Mouse (Mus musculus): ENCODE measurements around the gene Mettl15. TPM values are rescaled to one million over a fixed set of nuclear protein-coding genes. Genes with fewer than 3 reads are reported as not detected.
"Not testable (repeated sequence)": the region's sequence is repeated elsewhere in the genome, so short reads cannot be mapped to it uniquely, and the experiment has no call there.

Gene Mettl15
- polyA plus RNA-seq, 1 experiment from 2014 or later = 14.1 TPM

- H3K27me3 ChIP-seq (replicated peaks) = no peaks in the 10 kb centered on the region
- H3K27ac ChIP-seq (replicated peaks) = no peak overlapping the region
- no peak overlapping the region for H3K4me3 ChIP-seq
- no peaks in the 10 kb centered on the region for H3K9me3 ChIP-seq
- no peak for ATAC-seq (ENCODE audit: extremely low read depth, insufficient number of reproducible peaks, low FRiP score, low TSS enrichment)
- no peak overlapping the region for H3K9ac ChIP-seq
- no peak overlapping the region for H3K4me2 ChIP-seq
- H3K36me3 ChIP-seq = no peaks in the 10 kb centered on the region
- 93% methylated on average over 1 of the region's 1 CpGs for WGBS
- peaks cover 3% of the 10 kb centered on the region; the same call in 1 of the 2 replicates for H3K4me1 ChIP-seq
Measured at GRCm38 (mm10) chr2:109273098-109273497, 7.5 kb downstream of the Mettl15 start.

DNA sequence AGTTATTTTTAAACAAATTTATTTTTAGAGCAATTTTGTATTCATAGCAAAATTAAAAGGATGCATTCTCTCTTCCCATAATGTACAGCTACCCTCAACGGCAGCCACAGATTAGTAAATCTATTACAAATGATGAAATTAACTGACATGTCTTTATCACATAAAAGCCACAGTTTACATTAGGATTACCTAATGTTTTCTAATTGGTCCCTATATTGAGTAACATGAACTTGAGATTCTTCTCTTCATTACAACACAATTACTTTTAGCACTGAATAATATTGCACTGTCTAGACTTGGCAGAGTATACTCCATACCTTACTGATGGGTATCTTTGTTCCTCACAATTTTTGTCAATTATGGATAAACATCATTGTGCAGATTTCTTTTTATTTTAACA is 17.8 kb downstream of the Mettl15 start:
- no peaks in the 10 kb centered on the region for H3K36me3 ChIP-seq
- no peak overlapping the region for H3K27ac ChIP-seq (replicated peaks)
- H3K4me1 ChIP-seq = no peaks in the 10 kb centered on the region
- no peaks in the 10 kb centered on the region for H3K27me3 ChIP-seq (replicated peaks)
- H3K9ac ChIP-seq = no peak overlapping the region
- WGBS = 80% methylated on average over 1 of the region's 1 CpGs
- H3K4me2 ChIP-seq = no peak overlapping the region
- no peak for ATAC-seq (ENCODE audit: extremely low read depth, insufficient number of reproducible peaks, low FRiP score, low TSS enrichment)
- H3K4me3 ChIP-seq = no peak overlapping the region
- no peaks in the 10 kb centered on the region for H3K9me3 ChIP-seq

DNA sequence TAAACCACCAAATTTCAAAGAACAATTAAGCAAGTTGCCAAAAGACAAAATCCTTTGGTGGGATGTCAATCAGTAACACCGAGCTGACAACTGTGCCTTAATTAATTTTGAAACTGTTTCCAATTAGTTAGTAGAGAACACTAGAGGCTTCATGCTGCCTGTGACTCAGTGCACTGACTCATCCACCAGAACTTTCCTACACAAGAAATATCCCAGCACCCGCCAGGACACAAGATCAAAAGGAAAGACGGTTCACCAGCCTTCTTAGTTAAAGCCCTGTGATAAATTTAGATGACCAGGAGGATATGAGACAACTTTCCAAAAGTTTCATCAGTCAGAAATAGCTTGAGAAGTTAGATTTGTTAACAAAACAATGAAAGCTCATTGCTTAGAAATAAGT is 38.6 kb downstream of the Mettl15 start:
- no peak overlapping the region for H3K27ac ChIP-seq (replicated peaks)
- H3K27me3 ChIP-seq (replicated peaks) = no peaks in the 10 kb centered on the region
- no peak for ATAC-seq (ENCODE audit: extremely low read depth, insufficient number of reproducible peaks, low FRiP score, low TSS enrichment)
- 51% methylated on average over 3 of the region's 3 CpGs for WGBS
- H3K4me2 ChIP-seq = no peak overlapping the region
- no peak overlapping the region for H3K9ac ChIP-seq
- H3K36me3 ChIP-seq = no peaks in the 10 kb centered on the region
- no peak overlapping the region for H3K4me3 ChIP-seq
- H3K4me1 ChIP-seq = no peaks in the 10 kb centered on the region
- no peaks in the 10 kb centered on the region for H3K9me3 ChIP-seq

- no peak overlapping the region for H3K4me2 ChIP-seq
- no peak overlapping the region for H3K4me3 ChIP-seq
- no peak overlapping the region for H3K27ac ChIP-seq (replicated peaks)
- H3K36me3 ChIP-seq = no peaks in the 10 kb centered on the region
- no peaks in the 10 kb centered on the region for H3K27me3 ChIP-seq (replicated peaks)
- WGBS = 68% methylated on average over 1 of the region's 1 CpGs
- ATAC-seq (ENCODE audit: extremely low read depth, insufficient number of reproducible peaks, low FRiP score, low TSS enrichment) = no peak
- H3K9me3 ChIP-seq = no peaks in the 10 kb centered on the region
- no peaks in the 10 kb centered on the region for H3K4me1 ChIP-seq
- H3K9ac ChIP-seq = no peak overlapping the region
Measured at GRCm38 (mm10) chr2:109235741-109236140, 44.8 kb downstream of the Mettl15 start.

DNA sequence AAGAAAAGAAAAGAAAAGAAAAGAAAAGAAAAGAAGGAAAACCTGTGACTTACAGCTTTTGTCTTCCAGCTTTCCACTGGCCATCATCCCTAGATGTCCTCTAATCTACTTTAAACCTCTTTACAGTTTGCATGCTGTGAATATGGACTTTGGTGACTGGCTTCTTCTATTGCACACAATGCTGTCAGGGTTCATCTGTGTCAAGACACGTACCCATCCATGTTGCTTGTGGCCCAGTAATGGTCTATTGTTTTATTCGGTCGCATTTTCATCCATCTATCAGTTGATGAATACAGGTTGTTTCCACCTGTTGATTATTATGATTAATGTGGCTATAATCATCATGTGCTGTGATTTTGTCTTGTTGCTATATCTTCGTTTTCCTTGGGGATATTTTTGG is 46.7 kb downstream of the Mettl15 start:
- Histone ChIP-seq H3K36me3 (no peaks in the 10 kb centered on the region), H3K9ac (no peak overlapping the region), H3K9me3 (no peaks in the 10 kb centered on the region), H3K4me1 (no peaks in the 10 kb centered on the region), H3K27me3 (replicated peaks) (no peaks in the 10 kb centered on the region), H3K4me2 (no peak overlapping the region), H3K27ac (replicated peaks) (no peak overlapping the region), H3K4me3 (no peak overlapping the region)
- 75% methylated on average over 4 of the region's 4 CpGs for WGBS
- ATAC-seq (ENCODE audit: extremely low read depth, insufficient number of reproducible peaks, low FRiP score, low TSS enrichment) = no peak

DNA sequence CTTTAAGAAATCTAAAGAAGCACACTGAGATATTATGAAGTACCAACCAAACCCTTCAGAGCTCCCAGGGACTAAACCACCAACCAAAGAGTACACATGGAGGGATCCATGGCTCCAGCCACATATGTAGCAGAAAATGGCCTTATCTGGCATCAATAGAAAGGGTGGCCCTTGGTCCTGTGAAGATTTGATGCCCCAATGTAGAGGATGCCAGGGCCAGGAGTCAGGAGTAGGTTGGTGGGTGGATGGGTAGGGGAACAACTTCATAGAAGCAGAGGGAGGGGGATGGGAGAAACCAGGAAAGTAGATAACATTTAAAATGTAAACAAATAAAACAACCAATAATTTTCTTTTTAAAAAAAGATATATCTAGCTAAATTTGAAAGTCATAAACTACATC is 50.1 kb downstream of the Mettl15 start:
- no peaks in the 10 kb centered on the region for H3K4me1 ChIP-seq
- H3K27me3 ChIP-seq (replicated peaks) = no peaks in the 10 kb centered on the region
- H3K4me2 ChIP-seq = no peak overlapping the region
- ATAC-seq (ENCODE audit: extremely low read depth, insufficient number of reproducible peaks, low FRiP score, low TSS enrichment) = no peak
- no peak overlapping the region for H3K27ac ChIP-seq (replicated peaks)
- H3K36me3 ChIP-seq = no peaks in the 10 kb centered on the region
- no peaks in the 10 kb centered on the region for H3K9me3 ChIP-seq
- no peak overlapping the region for H3K4me3 ChIP-seq
- no peak overlapping the region for H3K9ac ChIP-seq

- no peak for ATAC-seq (ENCODE audit: extremely low read depth, insufficient number of reproducible peaks, low FRiP score, low TSS enrichment)
- no peaks in the 10 kb centered on the region for H3K27me3 ChIP-seq (replicated peaks)
- no peaks in the 10 kb centered on the region for H3K36me3 ChIP-seq
- no peaks in the 10 kb centered on the region for H3K4me1 ChIP-seq
- H3K9ac ChIP-seq = no peak overlapping the region
- no peak overlapping the region for H3K27ac ChIP-seq (replicated peaks)
- H3K4me3 ChIP-seq = no peak overlapping the region
- no peaks in the 10 kb centered on the region for H3K9me3 ChIP-seq
- no peak overlapping the region for H3K4me2 ChIP-seq
- WGBS = 73% methylated on average over 3 of the region's 3 CpGs
Measured at GRCm38 (mm10) chr2:109227196-109227595, 53.4 kb downstream of the Mettl15 start.

DNA sequence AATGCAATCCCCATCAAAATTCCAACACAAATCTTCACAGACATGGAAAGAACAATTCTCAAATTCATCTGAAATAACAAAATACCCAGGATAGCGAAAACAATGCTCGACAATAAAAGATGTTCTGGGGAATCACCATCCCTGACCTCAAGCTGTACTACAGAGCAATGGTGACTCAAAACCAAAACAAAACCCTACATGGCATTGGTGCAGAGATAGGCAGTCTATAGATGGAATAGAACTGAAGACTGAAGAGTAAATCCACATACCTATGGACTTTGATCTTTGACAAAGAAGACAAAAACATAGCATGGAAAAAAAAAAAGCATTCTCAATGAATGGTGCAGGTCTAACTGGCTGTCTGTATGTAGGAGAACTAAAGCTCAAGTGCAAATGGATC is 59.1 kb downstream of the Mettl15 start:
- H3K27ac ChIP-seq (replicated peaks) = no peak overlapping the region
- no peaks in the 10 kb centered on the region for H3K36me3 ChIP-seq
- H3K4me3 ChIP-seq = no peak overlapping the region
- no peaks in the 10 kb centered on the region for H3K9me3 ChIP-seq
- WGBS = 75% methylated on average over 2 of the region's 2 CpGs
- no peaks in the 10 kb centered on the region for H3K27me3 ChIP-seq (replicated peaks)
- no peak overlapping the region for H3K4me2 ChIP-seq
- H3K4me1 ChIP-seq = no peaks in the 10 kb centered on the region
- H3K9ac ChIP-seq = no peak overlapping the region
- ATAC-seq (ENCODE audit: extremely low read depth, insufficient number of reproducible peaks, low FRiP score, low TSS enrichment) = no peak

DNA sequence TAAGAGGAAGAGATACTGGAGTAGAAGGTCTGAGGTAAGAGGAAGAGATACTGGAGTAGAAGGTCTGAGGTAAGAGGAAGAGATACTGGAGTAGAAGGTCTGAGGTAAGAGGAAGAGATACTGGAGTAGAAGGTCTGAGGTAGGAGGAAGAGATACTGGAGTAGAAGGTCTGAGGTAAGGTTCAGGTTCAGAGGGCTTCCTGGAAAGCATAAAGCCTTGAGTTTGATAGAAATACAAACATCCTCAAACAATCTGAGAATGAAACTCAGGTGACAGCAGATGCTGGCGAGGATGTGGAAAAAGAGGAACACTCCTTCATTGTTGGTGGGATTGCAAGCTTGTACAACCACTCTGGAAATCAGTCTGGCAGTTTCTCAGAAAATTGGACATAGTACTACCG is 63.9 kb downstream of the Mettl15 start:
- not testable (repeated sequence) for H3K4me2 ChIP-seq; H3K27me3 ChIP-seq (replicated peaks); H3K4me3 ChIP-seq; H3K9ac ChIP-seq; H3K9me3 ChIP-seq; H3K36me3 ChIP-seq; H3K4me1 ChIP-seq; H3K27ac ChIP-seq (replicated peaks); ATAC-seq (ENCODE audit: extremely low read depth, insufficient number of reproducible peaks, low FRiP score, low TSS enrichment)
- WGBS = 81% methylated on average over 2 of the region's 2 CpGs

DNA sequence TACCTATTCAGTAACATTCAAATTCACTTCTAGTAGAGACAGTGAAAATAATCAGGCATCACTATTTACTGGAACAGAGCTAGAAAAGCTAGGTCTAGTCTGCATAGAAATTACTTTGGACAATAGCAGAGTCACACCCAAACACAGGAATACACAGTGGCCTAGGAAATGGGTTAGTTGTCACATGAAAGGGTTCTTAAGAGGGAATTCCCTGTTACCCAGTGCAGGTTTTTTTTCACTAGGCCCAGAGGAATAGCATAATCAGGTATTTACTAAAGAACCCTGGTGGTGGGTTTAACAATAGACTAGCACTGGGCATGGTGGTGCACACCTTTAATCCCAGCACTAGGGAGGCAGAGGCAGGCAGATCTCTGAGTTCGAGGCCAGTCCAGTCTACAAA is 69.9 kb downstream of the Mettl15 start:
- not testable (repeated sequence) for H3K4me3 ChIP-seq; H3K9me3 ChIP-seq; H3K27ac ChIP-seq (replicated peaks); H3K36me3 ChIP-seq; ATAC-seq (ENCODE audit: extremely low read depth, insufficient number of reproducible peaks, low FRiP score, low TSS enrichment); H3K27me3 ChIP-seq (replicated peaks); H3K4me2 ChIP-seq; H3K4me1 ChIP-seq; H3K9ac ChIP-seq
- 63% methylated on average over 1 of the region's 1 CpGs for WGBS

DNA sequence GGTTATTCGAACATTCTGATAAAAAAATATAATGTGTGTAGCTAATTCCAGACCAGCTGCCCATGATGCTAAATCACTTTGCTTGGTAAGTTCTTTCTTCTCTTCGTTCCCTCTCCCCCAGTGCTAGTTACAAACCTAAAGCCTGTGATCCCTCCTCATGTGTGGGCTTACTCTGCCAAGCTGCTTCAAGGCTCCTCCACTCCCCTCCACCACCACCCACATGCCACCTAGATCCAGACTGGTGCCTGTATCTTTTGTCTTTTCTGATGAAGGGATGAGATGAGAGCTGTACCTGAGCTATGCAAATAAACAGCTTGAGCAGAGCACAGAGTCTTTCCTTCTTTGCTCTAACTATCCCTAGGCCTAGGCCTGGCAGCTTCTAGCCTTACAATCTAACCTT is 72.5 kb downstream of the Mettl15 start:
- no peak for ATAC-seq (ENCODE audit: extremely low read depth, insufficient number of reproducible peaks, low FRiP score, low TSS enrichment)

GRCm38 (mm10) chr2:109182993-109183392 is 97.6 kb downstream of the Mettl15 start:
- Histone ChIP-seq H3K27ac (replicated peaks) (no peak overlapping the region), H3K36me3 (no peaks in the 10 kb centered on the region), H3K4me2 (no peak overlapping the region), H3K4me1 (no peaks in the 10 kb centered on the region), H3K9ac (no peak overlapping the region), H3K4me3 (no peak overlapping the region), H3K9me3 (no peaks in the 10 kb centered on the region), H3K27me3 (replicated peaks) (no peaks in the 10 kb centered on the region)
- WGBS = 61% methylated on average over 3 of the region's 3 CpGs
- no peak for ATAC-seq (ENCODE audit: extremely low read depth, insufficient number of reproducible peaks, low FRiP score, low TSS enrichment)

More for the DNA sequence above, 72.5 kb downstream of the Mettl15 start:
- Histone ChIP-seq H3K4me2 (no peak overlapping the region), H3K36me3 (no peaks in the 10 kb centered on the region), H3K4me3 (no peak overlapping the region), H3K27me3 (replicated peaks) (no peaks in the 10 kb centered on the region), H3K9ac (no peak overlapping the region), H3K27ac (replicated peaks) (no peak overlapping the region), H3K4me1 (no peaks in the 10 kb centered on the region), H3K9me3 (no peaks in the 10 kb centered on the region)
- WGBS = 68% methylated on average over 2 of the region's 2 CpGs

DNA sequence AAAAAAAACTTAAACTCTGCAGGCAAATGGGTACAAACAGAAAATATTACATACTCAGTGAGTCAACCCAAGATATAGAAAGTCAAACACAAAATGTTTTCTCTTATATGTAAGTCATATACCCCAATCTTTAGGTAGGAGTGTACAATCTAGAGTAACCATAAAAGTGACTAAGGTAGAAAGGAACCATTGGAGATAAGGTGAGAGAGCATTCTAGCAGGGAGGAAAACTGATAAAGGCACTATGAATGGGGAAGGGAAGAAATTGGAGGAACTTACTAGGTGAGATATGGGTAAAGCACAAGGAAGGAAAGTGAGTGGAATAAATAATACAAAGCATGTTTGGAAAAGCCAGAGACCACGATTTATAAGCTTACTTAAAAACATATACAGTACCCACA is 122.0 kb downstream of the Mettl15 start:
- no peak overlapping the region for H3K4me3 ChIP-seq
- no peak overlapping the region for H3K4me2 ChIP-seq
- 33% methylated on average over 1 of the region's 1 CpGs for WGBS
- no peaks in the 10 kb centered on the region for H3K36me3 ChIP-seq
- no peak for ATAC-seq (ENCODE audit: extremely low read depth, insufficient number of reproducible peaks, low FRiP score, low TSS enrichment)
- H3K9me3 ChIP-seq = no peaks in the 10 kb centered on the region
- H3K27ac ChIP-seq (replicated peaks) = no peak overlapping the region
- H3K9ac ChIP-seq = no peak overlapping the region
- no peaks in the 10 kb centered on the region for H3K27me3 ChIP-seq (replicated peaks)
- H3K4me1 ChIP-seq = no peaks in the 10 kb centered on the region

Measured in heart, embryonic 13.5 days (tissue).